Mouse (Mus musculus) heart, postnatal 14 days (tissue): Measurements from ENCODE around the gene Hist1h1e. TPM values are rescaled to one million over a fixed set of nuclear protein-coding genes. Genes with fewer than 3 reads are reported as not detected.

Source experiments
- DNase-seq, 2 experiments: peaks; one replicate each; pipeline ENCODE4 v3.0.0; 2021 to 2022
- intact Hi-C: fragments of 180-260 bp; cut with DNase I; formaldehyde crosslinking; loops from one replicate; pipeline ENCODE4 v1.15.1; 2025
- long read RNA-seq, 2 experiments: library from polyadenylated mRNA; stranded (forward); transcript quantifications; one replicate each; pipeline ENCODE4 v2.0.0; 2021
- total RNA-seq, 2 experiments: library from RNA; stranded (reverse); gene quantifications; 2 replicates each; pipeline ENCODE4 v1.2.3; 2021

Hist1h1e gene
- 10 to 100 TPM; 56.8 to 68.5 TPM for total RNA-seq
- long read RNA-seq, experiment 1, result 0 reads
- long read RNA-seq, experiment 2, partial matches to known transcripts, result 0 of 1 reads
- long read RNA-seq, experiment 2, other reads (novel, unspliced or antisense), result 0 of 1 reads

DNA sequence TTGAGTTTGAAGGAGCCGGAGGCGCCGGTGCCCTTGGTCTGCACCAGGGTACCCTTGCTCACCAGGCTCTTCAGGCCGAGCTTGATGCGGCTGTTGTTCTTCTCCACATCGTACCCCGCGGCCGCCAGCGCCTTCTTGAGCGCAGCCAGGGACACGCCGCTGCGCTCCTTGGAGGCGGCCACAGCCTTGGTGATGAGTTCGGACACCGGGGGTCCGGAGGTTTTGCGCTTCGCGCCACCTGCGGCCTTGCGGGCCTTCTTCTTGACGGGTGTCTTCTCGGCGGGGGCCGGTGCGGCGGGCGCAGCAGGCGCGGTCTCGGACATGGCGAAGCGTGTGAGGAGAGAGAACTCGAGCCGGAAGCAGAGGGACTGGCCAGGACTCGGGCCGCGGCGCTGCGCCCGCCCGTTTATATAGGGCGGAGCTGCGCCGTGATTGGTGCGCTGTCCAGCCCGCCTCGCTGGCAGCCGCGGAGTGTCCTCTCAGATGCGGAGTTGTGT is at the start of gene Hist1h1e:
Hist1h1e (minus strand) TSS at position 384 of the 497 bp plus-strand sequence.
- peak; percentile 93 to 97 for DNase-seq
- intact Hi-C loops, result loop anchor here (2.0 to 5.0 kb wide), 5 partner anchors 35 to 1890 kb away; partner anchors contain the start of genes Hist1h1c, Hist1h1t, Hist1h2ac and Hist1h4c

DNA sequence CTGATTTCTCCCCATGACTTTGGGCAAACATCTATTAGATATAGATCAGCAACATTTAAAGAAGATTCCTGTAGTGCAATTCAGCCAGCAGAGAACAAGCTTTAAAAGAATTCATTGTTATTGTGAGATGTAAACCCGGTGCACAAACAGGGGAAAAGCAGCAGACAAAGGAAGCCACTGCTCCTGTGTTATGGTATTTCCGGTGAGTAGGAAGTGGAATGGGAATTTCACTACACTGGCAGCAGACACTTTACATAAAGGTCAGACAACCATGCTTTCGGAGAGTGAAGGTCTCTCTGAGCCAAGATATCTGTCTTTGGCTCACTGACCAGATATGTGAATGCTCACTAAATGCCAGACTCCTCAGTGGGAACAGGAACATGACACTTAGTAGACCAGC is 40.2 kb upstream of the Hist1h1e start:
- no peak for DNase-seq
- intact Hi-C loops, result no loop called here

- intact Hi-C loops, result no loop called here
- DNase-seq, result no peak
Measured at GRCm38 (mm10) chr13:23659636-23660366, 37.4 kb upstream of the Hist1h1e start.

- DNase-seq, result no peak
- intact Hi-C loops, result loop anchor here (2.0 kb wide), 1 partner anchor 52 kb away; the partner anchor contains the start of gene Hist1h2ac
Measured at GRCm38 (mm10) chr13:23630653-23631052, 8.3 kb upstream of the Hist1h1e start.

DNA sequence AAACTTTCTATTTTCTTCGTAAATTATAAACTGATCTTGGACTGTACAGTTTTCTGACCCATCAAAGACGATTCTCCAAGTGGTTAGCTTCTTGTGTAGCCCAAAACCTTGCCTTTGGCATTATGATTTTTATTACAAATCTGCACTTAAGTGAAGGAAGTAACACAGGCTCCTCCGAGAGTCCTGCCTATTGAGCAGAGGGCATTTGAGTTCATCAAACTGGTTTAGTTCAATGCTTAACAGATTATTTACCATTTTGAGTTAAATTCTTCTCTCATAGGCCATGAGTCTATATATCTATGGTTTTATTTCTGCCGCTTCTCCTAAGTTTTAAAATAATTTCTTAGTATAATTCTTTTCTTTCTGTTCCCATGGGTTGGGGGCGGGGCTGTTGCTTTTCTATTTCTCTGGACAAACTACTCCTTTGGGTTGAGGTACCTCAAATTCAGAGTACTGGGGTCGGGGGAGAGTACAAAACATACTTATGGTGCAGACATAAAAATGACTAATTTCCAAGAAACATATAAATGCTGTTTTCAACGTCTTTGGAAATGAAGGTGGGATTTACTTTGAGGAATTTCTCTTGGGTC is 598 bp upstream of the Hist1h1e start:
- intact Hi-C loops, result loop anchor here (2.0 to 5.0 kb wide), 5 partner anchors 36 to 1891 kb away; partner anchors contain the start of genes Hist1h1c, Hist1h1t, Hist1h2ac and Hist1h4c
- peak; percentile 10 to 28 for DNase-seq

- intact Hi-C loops, result loop anchor here (2.0 to 5.0 kb wide), 5 partner anchors 34 to 1889 kb away; partner anchors contain the start of genes Hist1h1c, Hist1h1t, Hist1h2ac and Hist1h4c
- peak; percentile 55 to 74 for DNase-seq
Measured at GRCm38 (mm10) chr13:23621532-23622174, 705 bp downstream of the Hist1h1e start.

- intact Hi-C loops, result loop anchor here (5.0 kb wide), 3 partner anchors 34 to 1889 kb away; partner anchors contain the start of genes Hist1h1t and Hist1h4c
Measured at GRCm38 (mm10) chr13:23620733-23621531, 1.4 kb downstream of the Hist1h1e start, which contains the start of gene Hist1h2be. Gene Hist1h2be, minus strand, starts transcription at chr13:23621124.

GRCm38 (mm10) chr13:23620056-23620732 is 2.2 kb downstream of the Hist1h1e start:
- intact Hi-C loops, result loop anchor here (5.0 kb wide), 3 partner anchors 33 to 1888 kb away; partner anchors contain the start of genes Hist1h1t and Hist1h4c

More at GRCm38 (mm10) chr13:23620733-23621531, 1.4 kb downstream of the Hist1h1e start, which contains the start of gene Hist1h2be:
- DNase-seq, result peak; percentile 50 to 65

GRCm38 (mm10) chr13:23611638-23612037 is 10.7 kb downstream of the Hist1h1e start:
- no peak for DNase-seq

More at GRCm38 (mm10) chr13:23620056-23620732, 2.2 kb downstream of the Hist1h1e start:
- no peak for DNase-seq

GRCm38 (mm10) chr13:23610393-23610792 is 12.0 kb downstream of the Hist1h1e start:
- no peak for DNase-seq
- intact Hi-C loops, result no loop called here

More at GRCm38 (mm10) chr13:23611638-23612037, 10.7 kb downstream of the Hist1h1e start:
- intact Hi-C loops, result no loop called here

DNA sequence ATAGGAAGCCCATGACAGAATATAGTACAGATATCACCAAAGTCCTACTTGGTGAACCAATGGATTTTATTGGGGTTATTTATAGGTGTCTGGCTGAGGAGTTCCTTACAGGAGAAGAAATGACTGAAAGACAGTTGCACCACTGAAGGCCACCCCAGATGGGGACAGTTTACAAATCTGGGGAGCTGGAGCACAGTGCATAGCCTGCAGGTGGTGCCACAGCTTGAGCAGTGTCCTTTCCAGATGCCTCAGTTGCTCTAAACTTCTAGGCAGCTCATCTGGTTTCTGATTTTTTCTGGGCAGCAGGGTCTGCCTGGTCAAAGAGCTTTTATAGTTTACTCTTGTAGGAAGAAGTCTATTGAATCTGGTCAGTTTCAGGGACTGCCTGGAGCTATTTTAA is 12.5 kb downstream of the Hist1h1e start:
- intact Hi-C loops, result no loop called here
- no peak for DNase-seq

- DNase-seq, result no peak
- intact Hi-C loops, result no loop called here
Measured at GRCm38 (mm10) chr13:23609209-23609608, 13.1 kb downstream of the Hist1h1e start.

- intact Hi-C loops, result no loop called here
- no peak for DNase-seq
Measured at GRCm38 (mm10) chr13:23605052-23605451, 17.3 kb downstream of the Hist1h1e start.

DNA sequence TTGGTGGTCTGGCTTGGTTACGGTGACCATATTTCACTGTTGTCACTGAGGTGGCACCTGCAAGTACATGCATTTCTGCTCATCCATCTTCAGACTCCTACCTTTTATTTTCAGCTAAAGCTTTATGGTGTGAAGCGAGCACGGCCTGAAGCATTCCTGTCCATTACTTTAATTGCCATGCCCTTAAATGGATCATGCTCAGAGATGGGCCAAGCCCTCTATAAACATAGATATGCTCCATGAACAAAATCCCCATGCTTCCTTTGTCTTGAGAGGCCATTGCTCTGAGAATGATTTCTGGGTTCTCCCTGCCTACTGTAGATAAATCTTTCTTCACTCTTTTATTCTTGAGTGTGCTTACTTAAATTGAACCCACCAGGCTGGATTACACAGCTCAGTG is 17.9 kb downstream of the Hist1h1e start:
- no peak for DNase-seq
- intact Hi-C loops, result no loop called here

DNA sequence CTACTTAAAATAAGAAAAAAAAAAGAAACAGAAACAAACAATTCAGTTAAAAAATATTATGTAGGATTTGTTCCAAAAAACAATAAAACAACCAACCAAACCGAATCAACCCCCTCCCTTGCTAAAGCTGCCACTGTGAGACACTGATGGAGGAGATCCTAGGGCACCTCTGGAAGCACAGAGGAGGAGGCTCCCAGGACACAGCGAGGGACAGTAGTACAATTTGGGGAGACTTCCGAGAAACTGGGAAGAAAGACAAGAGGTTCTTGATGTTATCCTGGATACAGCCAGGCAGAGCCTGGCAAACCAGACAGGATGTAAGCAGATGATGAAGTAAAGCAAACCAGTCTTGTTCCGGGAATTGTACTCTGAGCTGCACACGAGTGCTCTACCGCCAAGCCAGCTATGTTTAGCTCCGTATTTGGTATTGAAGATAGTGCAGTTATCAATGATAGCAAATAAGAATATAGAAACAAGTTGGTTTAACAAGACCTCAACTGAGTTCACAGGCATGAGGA is 19.1 kb downstream of the Hist1h1e start:
- intact Hi-C loops, result no loop called here

GRCm38 (mm10) chr13:23597957-23598356 is 24.4 kb downstream of the Hist1h1e start:
- peak; percentile 82 to 87 for DNase-seq
- intact Hi-C loops, result loop anchor here (2.0 to 10.0 kb wide), 2 partner anchors 167 to 1553 kb away; partner anchors contain the start of genes Hist1h2ag, Hist1h2bj and Hist1h4i

More for the DNA sequence above, 19.1 kb downstream of the Hist1h1e start:
- DNase-seq, result no peak

DNA sequence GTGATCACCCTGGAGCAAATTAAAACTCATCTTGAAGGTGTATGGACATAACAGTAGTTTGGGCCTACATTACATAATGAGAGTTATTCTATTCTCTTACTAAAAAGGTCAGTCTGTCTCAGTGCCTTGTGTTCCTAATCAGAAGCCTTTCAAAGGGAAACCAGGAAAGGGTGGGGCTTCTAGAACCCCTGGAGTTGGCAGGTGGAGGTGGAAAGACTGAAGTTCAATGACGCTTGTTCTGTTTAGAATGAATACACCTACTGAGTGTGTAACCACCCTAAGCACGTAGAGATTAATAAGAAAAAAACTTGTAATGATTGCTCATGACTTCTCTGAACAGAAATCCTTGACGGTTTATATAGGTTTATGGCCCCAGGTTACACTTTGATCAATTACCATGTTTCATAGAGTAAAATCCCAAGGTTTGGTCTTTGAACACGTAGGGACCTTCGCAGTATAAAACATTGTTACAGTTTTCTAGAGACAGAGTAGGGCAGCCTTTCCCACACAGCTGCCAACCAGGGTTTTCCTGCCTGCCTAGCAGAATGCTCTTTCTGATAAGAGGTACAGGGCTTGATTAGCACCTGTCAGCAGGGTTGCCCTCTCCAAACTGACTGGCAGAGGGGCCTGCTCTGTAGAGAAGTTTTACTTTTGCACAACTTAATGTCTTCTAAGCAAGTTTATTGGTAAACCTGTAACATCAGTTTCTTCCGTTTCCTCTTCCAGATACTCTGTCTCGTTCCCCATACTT is 26.6 kb downstream of the Hist1h1e start:
- intact Hi-C loops, result loop anchor here (10.0 kb wide), 1 partner anchor 1551 kb away; the partner anchor contains the start of genes Hist1h2ag, Hist1h2bj and Hist1h4i
- DNase-seq, result no peak
